Mouse (Mus musculus) megakaryocyte, embryonic 14.5 days (primary cell): ENCODE results near the gene Marveld2.

ENCODE experiments used
- FLI1 ChIP-seq: IDR thresholded peaks from 2 replicates; pipeline ENCODE4 v1.6.1; 2012; ENCODE audit warnings: low read length, inconsistent platforms, mixed read lengths
- GATA1 ChIP-seq: IDR thresholded peaks from 3 replicates; pipeline ENCODE4 v1.6.1; 2012; ENCODE audit warnings: mixed read lengths, low read length, inconsistent platforms, borderline replicate concordance

- TF ChIP-seq GATA1 (no peak), FLI1 (no peak)
Observed at GRCm38 (mm10) chr13:100595552-100595885, 21.3 kb downstream of the Marveld2 start.
